Mouse (Mus musculus): ENCODE results near the gene Tbc1d9.
"Not testable (repeated sequence)": the region's sequence is repeated elsewhere in the genome, so short reads cannot be mapped to it uniquely, and the experiment has no call there.

The Tbc1d9 gene

GRCm38 (mm10) chr8:83233099-83233498 is 67.9 kb downstream of the Tbc1d9 start:
- peak in 1 of 2 experiments; percentile 40 for DNase-seq

DNA sequence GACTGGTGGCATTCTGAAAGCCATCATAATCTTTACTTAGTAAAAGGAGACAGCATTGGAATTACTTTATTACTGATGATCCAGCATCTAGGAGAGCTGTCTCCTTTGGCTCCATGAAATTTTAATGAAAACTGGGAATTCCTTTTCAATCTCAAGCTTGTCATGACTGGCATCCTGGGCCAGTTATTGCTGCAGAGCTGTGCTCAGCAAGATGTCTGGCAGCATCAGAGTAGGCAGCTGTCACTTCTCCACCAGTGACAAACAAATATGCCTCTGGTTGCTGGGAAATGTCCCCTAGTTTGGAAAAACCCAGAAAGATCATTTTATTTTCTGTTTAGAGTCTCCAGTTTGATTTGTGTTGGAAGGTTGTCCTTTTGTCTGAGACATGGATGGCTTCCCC is 74.2 kb downstream of the Tbc1d9 start:
- DNase-seq = peak; percentile 62 to 66

DNA sequence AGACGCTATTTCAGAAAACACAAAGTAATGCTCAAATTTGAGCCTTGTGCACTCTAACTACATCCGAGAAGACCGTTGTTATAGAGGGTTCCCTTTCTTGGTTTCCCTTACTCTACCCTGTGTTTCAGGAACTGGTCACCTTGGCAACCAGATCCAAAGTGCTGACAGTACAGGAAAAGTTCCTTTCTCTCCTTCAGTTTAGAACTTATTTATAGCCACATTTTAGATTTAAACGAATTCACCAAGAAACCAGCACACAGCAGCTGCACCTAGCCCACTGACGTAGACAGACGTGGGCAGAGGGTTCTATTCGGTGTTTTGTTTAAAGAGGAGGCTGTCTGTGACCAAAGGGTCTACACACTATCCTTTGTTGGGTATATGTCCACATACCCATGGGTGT is 79.0 kb downstream of the Tbc1d9 start:
- DNase-seq = no peak

- DNase-seq = no peak
These were observed 85.7 kb downstream of the Tbc1d9 start for GRCm38 (mm10) chr8:83250858-83251257.

DNA sequence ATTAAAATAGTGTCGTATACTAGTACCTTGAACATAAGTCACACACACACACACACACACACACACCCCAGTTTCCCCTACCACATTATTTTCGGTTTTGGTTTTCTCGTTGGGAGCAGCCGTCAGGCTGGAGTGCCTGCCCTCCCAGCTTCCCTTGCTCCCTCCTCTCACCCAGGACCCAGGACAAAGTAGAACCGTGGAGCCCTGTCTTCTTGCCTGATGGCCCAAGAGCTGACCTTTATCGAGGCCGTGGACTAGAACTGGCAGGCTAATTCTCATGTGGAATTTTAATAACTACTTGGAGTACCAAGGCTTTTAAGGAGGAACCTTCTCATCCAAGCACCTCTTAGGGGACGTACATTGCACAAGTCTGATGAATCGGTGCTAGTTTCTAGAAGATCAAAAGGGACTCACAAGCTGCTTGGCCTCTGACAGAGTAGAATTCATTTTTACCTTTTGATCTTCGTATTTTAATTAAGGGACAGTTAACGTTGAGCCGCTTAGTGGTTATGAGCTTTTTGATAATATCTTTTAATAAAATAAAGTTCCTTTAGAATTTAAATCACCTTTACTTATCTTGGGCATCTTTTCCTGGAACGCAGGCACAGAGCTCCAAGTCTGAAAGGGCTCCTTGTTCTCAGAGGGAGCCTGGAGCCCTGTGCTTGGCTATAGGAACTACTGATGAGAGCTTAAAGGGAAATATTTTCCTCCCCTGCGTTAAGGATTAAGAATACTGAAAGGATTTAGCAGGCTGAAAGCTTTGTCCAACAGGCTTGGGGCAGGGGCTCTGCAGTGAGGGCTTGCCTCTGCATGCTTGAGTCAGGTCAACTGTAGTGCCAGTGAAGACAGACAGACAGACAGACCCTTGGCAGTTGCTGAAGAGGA is 86.5 kb downstream of the Tbc1d9 start:
- DNase-seq = no peak

- DNase-seq = no peak
These were observed 87.6 kb downstream of the Tbc1d9 start for GRCm38 (mm10) chr8:83252791-83253190.

DNA sequence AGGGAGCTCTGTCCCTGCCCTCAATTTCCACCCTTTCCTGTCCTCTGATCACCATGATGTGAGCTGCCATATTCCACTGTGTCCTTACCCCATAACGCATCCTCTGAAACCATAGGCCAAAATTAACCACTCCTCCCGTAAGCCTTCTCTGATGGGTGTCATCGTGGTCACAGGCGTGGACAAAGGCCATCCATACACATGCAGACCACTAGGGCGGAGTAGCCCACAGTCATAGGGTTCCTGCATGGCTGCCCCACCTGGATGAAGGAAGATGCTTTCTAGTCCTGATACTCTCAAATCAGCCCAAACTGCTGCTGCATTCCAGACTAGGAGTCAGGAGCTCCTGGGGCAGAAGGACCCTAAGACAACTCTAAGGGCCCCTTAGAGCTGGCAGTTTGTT is 92.5 kb downstream of the Tbc1d9 start:
- DNase-seq = no peak

DNA sequence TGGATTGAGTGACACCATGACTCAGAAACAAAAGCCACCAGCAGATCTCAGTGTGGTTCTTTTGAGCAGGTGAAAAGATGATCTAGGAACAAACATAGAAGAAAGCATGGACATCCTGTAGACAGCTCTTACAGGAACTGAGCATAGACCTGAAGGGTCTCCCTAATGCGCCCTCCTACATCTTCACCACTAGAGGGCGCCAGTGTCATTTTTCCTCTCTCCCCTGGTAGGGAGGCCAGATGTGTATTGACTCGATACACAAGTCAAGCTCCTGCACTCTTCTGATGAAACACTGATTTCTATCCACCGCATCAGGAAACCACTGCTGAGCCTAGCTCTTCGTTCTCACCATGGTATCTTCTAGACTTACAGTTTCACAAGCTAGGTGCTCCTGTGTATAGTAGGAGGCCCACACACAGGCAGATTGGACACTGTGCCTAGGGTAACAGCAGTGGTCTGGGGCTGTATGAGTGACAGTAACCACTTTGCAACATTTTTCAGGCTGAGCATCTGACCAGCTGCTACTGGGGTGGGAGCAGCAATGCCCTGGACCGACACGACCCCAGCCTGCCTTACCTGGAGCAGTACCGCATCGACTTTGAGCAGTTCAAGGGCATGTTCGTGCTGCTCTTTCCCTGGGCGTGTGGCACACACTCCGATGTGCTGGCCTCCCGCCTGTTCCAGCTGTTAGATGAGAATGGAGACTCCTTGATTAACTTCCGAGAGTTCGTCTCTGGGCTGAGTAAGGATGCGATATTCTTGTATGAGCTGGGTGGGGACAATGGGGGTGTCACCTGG is 95.5 kb downstream of the Tbc1d9 start:
- DNase-seq = peak; percentile 72 to 77

- no peak for DNase-seq
These were observed 106.0 kb downstream of the Tbc1d9 start for GRCm38 (mm10) chr8:83271172-83271571.

GRCm38 (mm10) chr8:83272464-83272863 is 107.3 kb downstream of the Tbc1d9 start:
- DNase-seq = no peak

- no peak for DNase-seq
These were observed 109.3 kb downstream of the Tbc1d9 start for GRCm38 (mm10) chr8:83274470-83274869.

DNA sequence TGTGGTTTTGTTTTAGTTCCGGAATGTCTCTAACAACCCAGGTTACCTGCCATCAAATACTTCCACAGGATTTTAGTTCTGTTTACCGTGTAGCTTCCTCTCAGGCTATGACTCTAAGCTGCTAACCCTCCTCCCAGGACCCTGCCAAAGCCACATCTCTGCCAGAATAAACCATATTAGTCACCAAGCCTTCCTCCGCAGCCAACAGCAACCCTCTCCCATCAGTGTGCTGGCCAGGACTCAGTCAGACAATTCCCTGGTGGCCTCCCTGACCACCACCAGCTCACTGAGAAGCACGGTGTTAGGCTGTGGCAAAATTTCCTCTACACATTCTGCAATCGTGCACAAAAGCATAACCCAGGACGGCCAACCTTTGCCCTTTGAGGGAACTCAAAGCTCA is 113.3 kb downstream of the Tbc1d9 start:
- DNase-seq = no peak

DNA sequence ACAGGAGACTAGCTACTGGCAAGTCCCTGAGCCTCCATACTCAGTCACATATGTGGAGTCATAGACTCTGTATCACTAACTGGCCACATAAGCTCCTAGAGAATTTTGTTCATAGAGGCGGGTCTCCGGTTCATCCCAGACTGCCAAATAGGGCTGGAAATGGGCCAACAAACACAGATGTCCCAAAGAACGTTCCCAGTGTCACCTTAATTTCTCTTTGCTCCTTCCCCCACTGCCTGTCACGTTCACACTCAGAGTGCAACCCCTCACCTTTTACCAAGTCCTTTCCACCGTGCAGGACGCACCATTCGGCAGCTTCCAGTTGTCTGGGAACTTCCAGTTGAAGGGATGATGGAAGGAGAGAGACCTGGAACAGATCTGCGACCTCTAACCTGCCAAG is 120.2 kb downstream of the Tbc1d9 start:
- DNase-seq = peak; percentile 70 to 73

GRCm38 (mm10) chr8:83290176-83290575 is 125.0 kb downstream of the Tbc1d9 start, which contains the start of gene Ucp1:
TSS of gene Ucp1 (plus strand) at chr8:83290352.
- DNase-seq = peak; percentile 26 to 42

- DNase-seq = no peak
These were observed 132.2 kb downstream of the Tbc1d9 start for GRCm38 (mm10) chr8:83297375-83297774.

DNA sequence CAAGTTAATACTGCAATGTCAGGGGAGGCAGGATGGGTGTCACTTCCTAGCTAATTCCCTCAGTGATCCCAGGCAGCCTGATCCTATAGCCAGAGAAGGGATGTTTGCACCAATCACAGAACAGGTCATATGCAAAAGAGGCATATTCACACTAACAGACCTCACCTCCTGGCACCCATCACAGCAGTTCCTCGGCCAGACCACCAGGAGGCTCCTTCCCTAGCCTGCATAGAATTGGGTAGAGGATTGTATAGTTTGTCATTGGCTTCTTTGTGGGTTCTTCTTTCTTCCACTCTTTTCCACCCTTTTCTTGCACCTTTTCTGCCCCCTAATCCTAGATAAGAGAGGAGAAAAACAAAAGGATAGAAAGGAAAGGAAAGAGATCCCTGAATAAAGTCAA is 135.0 kb downstream of the Tbc1d9 start:
- no peak for DNase-seq

- no peak for DNase-seq
These were observed 139.8 kb downstream of the Tbc1d9 start for GRCm38 (mm10) chr8:83304946-83305345.

DNA sequence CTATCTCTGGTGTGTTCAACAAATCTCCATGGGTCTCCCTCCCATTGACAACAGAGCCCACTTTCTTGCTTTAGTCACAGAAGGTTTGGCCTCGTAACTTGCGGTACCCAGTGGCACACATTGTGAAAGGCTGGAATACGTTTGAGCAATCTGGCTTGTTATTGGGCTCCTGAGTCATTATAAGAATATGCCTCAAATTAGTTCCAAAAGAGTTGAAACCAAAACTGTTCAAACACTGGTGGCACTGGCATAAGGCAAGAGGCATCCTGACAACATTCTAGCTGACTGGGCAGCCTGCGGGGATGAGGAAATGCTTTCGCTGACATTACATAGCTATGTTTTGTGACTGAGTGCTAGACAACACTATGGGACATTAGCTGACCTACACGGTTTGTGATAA is 144.7 kb downstream of the Tbc1d9 start:
- no peak for DNase-seq

DNA sequence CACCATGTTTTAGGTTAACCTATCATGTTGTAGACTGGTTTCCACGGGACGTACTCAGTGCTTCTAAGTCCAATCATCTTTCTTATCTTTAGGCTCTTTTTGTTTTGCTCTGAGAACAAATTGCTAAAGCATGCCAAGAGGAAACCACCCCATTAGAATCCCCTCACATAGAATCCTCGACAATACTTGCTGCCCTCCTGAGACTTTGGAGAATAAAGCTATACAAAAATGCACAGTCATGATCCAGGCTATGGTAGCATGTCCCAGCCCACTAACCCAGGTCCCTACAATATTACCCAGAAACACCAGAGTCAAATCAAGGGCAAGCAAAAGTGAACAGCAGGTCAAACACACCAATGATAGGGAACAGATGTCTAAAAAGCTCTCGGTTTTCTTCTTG is 149.9 kb downstream of the Tbc1d9 start:
- DNase-seq = not testable (repeated sequence)

DNA sequence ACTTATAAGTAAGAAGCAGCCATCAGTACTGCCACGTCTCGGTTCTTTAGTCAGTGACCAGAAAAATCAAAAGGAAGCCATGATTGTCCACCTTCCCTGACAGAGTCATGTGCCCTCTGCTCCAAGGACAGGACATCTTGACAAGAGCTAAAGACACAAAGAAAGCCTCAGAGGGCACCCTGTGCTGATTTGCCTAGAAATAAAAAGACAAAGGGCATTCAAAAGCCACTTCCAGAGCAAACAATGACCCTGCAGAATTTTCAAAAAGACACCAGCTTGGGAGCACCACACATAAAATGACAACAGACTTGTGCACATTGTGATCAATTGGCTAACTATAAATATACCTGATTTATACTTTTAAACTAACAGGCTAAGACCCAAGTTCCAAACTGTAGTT is 150.5 kb downstream of the Tbc1d9 start:
- no peak for DNase-seq

DNA sequence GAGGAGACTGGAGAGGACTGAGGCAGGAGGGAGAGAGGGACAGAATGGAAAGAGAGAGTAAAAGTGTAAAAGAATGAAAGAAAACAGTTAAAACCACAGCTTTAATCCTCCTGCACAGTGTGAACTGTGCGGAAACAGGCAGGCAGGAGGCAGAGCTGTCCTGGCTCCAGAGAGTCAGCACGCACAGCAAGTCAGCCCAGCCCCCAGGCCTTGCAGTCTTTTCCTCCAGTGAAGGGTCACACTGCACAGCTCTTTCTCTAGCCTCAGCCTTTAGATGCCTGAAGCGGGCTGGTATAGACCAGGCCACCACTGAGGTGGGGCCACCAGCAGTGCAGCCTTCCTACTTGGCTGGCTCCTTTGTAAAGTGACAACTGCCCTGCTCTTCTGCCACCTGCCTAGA is 155.4 kb downstream of the Tbc1d9 start:
- DNase-seq = no peak

DNA sequence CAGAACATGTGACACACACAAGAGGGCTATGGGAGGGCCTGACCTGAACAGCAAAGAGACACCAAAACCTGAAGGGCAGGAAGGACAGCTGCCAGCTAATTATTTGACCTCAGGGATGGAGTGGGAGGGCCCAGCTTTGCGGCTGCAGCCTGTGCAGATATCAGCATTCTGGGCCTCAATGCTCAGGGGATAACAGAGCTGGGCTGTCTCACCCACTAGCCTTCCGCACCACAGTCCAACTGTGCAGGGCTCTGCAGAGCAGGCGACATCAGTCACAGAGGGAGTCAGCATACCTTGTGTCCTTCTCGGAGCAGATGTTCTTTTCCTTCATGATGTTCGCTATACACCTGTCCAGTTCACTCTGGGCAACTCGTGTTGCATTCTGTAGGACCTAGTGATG is 157.2 kb downstream of the Tbc1d9 start:
- no peak for DNase-seq
